Mouse (Mus musculus) large intestine, adult 2 months (tissue): Measurements from ENCODE around the gene Gm49416. TPM values are rescaled to one million over a fixed set of nuclear protein-coding genes. Genes with fewer than 3 reads are reported as not detected.
"Not testable (repeated sequence)": the region's sequence is repeated elsewhere in the genome, so short reads cannot be mapped to it uniquely, and the experiment has no call there.

Experiments
- DNase-seq: peaks from one replicate; pipeline ENCODE4 v3.0.0-alpha.2; 2012; ENCODE audit warnings: low read depth, low spot score
- WGBS: fragments of 180-500 bp; shearing (Covaris S2); methylation state at CpG from one replicate; pipeline ENCODE4 v1.1.7; 2018; 5-methylcytosine and 5-hydroxymethylcytosine counted together
- polyA plus RNA-seq: library from polyadenylated mRNA; depleted of rRNA; stranded (reverse); fragments of >200 nt; gene quantifications from 2 replicates; pipeline ENCODE4 v1.2.3, GENCODE M21; 2012

Gene Gm49416
- polyA plus RNA-seq, 1 experiment = not detected

- peak; percentile 24 for DNase-seq
- 33% methylated on average over 10 of the region's 10 CpGs for WGBS
Measured at GRCm38 (mm10) chr19:8872266-8872840, 16.4 kb upstream of the Gm49416 start.

- DNase-seq = no peak
- 87% methylated on average over 7 of the region's 7 CpGs for WGBS
Measured at GRCm38 (mm10) chr19:8875031-8875430, 13.7 kb upstream of the Gm49416 start.

- WGBS = under 1% methylated on average over 42 of the region's 42 CpGs
- DNase-seq = peak; percentile 64
Measured at GRCm38 (mm10) chr19:8880311-8881033, 8.3 kb upstream of the Gm49416 start, which contains the start of gene Uqcc3. Gene Uqcc3 (minus strand): TSS chr19:8880923.

- 4% methylated on average over 3 of the region's 3 CpGs for WGBS
- DNase-seq = no peak
Measured at GRCm38 (mm10) chr19:8881034-8881392, 7.7 kb upstream of the Gm49416 start.

GRCm38 (mm10) chr19:8883616-8884015 is 5.1 kb upstream of the Gm49416 start, which contains the start of the genes Lbhd1 and Gm49403:
Gene Lbhd1 (plus strand): TSS chr19:8883732.
Gene Gm49403 (plus strand): TSS chr19:8883930.
- no peak for DNase-seq
- WGBS = 75% methylated on average over 3 of the region's 3 CpGs

GRCm38 (mm10) chr19:8886916-8887584 is 1.7 kb upstream of the Gm49416 start:
- DNase-seq = no peak

GRCm38 (mm10) chr19:8887585-8888463 is 902 bp upstream of the Gm49416 start:
- no peak for DNase-seq

More at GRCm38 (mm10) chr19:8886916-8887584, 1.7 kb upstream of the Gm49416 start:
- 46% methylated on average over 1 of the region's 1 CpGs for WGBS

GRCm38 (mm10) chr19:8892829-8893766 is 4.4 kb downstream of the Gm49416 start, which contains the start of gene Ints5:
Gene Ints5 (plus strand): TSS chr19:8893005.
- 1% methylated on average over 54 of the region's 54 CpGs for WGBS
- peak; percentile 78 for DNase-seq

More at GRCm38 (mm10) chr19:8887585-8888463, 902 bp upstream of the Gm49416 start:
- 10% methylated on average over 19 of the region's 19 CpGs for WGBS

- 91% methylated on average over 9 of the region's 9 CpGs for WGBS
- DNase-seq = no peak
Measured at GRCm38 (mm10) chr19:8895397-8895960, 6.8 kb downstream of the Gm49416 start.

GRCm38 (mm10) chr19:8896231-8896630 is 7.5 kb downstream of the Gm49416 start:
- DNase-seq = not testable (repeated sequence)
- 63% methylated on average over 5 of the region's 5 CpGs for WGBS

GRCm38 (mm10) chr19:8897211-8897864 is 8.6 kb downstream of the Gm49416 start:
- WGBS = 13% methylated on average over 21 of the region's 21 CpGs
- DNase-seq = not testable (repeated sequence)

GRCm38 (mm10) chr19:8897865-8898495 is 9.3 kb downstream of the Gm49416 start, which contains the start of gene Ganab:
Gene Ganab (plus strand): TSS chr19:8898071.
- WGBS = under 1% methylated on average over 53 of the region's 53 CpGs
- peak; percentile 88 for DNase-seq

GRCm38 (mm10) chr19:8898576-8898975 is 9.8 kb downstream of the Gm49416 start:
- no peak for DNase-seq
- WGBS = 1% methylated on average over 13 of the region's 13 CpGs

- WGBS = 10% methylated on average over 3 of the region's 3 CpGs
- DNase-seq = no peak
Measured at GRCm38 (mm10) chr19:8899079-8899478, 10.4 kb downstream of the Gm49416 start.

- no peak for DNase-seq
- WGBS = 92% methylated on average over 5 of the region's 5 CpGs
Measured at GRCm38 (mm10) chr19:8903412-8903811, 14.7 kb downstream of the Gm49416 start.

GRCm38 (mm10) chr19:8908531-8908930 is 19.8 kb downstream of the Gm49416 start:
- no peak for DNase-seq
- 87% methylated on average over 6 of the region's 6 CpGs for WGBS

- DNase-seq = no peak
- 94% methylated on average over 5 of the region's 5 CpGs for WGBS
Measured at GRCm38 (mm10) chr19:8911810-8912209, 23.1 kb downstream of the Gm49416 start.
